Mouse (Mus musculus): ENCODE data around the gene Mapt. TPM values are rescaled to one million over a fixed set of nuclear protein-coding genes. Genes with fewer than 3 reads are reported as not detected.

Mapt gene
- polyA plus RNA-seq, 1 experiment from 2014 or later: 17.0 TPM

- no peak overlapping the region for H3K4me3 ChIP-seq (replicated peaks)
- no peaks in the 10 kb centered on the region for H3K36me3 ChIP-seq
- H3K27me3 ChIP-seq (replicated peaks): no peaks in the 10 kb centered on the region
- ATAC-seq: no peak
- H3K9me3 ChIP-seq: no peaks in the 10 kb centered on the region
- no peak overlapping the region for H3K9ac ChIP-seq
- 97% methylated on average over 18 of the region's 18 CpGs for WGBS
- no peak overlapping the region for H3K27ac ChIP-seq
- H3K4me1 ChIP-seq (replicated peaks): peaks cover 6% of the 10 kb centered on the region; the same call in 1 of the 2 replicates
- H3K4me2 ChIP-seq (replicated peaks): no peak overlapping the region
These were observed 55.9 kb downstream of the Mapt start for GRCm38 (mm10) chr11:104287113-104287512.

GRCm38 (mm10) chr11:104288835-104289198, 57.6 kb downstream of the Mapt start:
- 46% methylated on average over 6 of the region's 6 CpGs for WGBS
- peak; percentile 5 for ATAC-seq
- Histone ChIP-seq H3K9me3 (no peaks in the 10 kb centered on the region), H3K9ac (no peak overlapping the region), H3K4me3 (replicated peaks) (no peak overlapping the region), H3K36me3 (no peaks in the 10 kb centered on the region), H3K4me2 (replicated peaks) (no peak overlapping the region), H3K27me3 (replicated peaks) (no peaks in the 10 kb centered on the region), H3K4me1 (replicated peaks) (peaks cover 11% of the 10 kb centered on the region), H3K27ac (peak overlapping the region; percentile 58)

- Histone ChIP-seq H3K4me1 (replicated peaks) (peaks cover 11% of the 10 kb centered on the region), H3K4me2 (replicated peaks) (peak overlapping the region; percentile 18; the same call in 1 of the 2 replicates), H3K27me3 (replicated peaks) (no peaks in the 10 kb centered on the region), H3K36me3 (no peaks in the 10 kb centered on the region), H3K9me3 (no peaks in the 10 kb centered on the region), H3K9ac (0 out of 2 replicates have a peak overlapping the region, but pooled peaks have one; percentile 16), H3K27ac (peak overlapping the region; percentile 76), H3K4me3 (replicated peaks) (no peak overlapping the region)
- ATAC-seq: peak; percentile 71
- 20% methylated on average over 13 of the region's 13 CpGs for WGBS
These were observed 58.2 kb downstream of the Mapt start for GRCm38 (mm10) chr11:104289199-104290031.

- ATAC-seq: peak; percentile 53
- Histone ChIP-seq H3K27ac (peak overlapping the region; percentile 77), H3K4me2 (replicated peaks) (0 out of 2 replicates have a peak overlapping the region, but pooled peaks have one; percentile 6)
These were observed 61.4 kb downstream of the Mapt start for GRCm38 (mm10) chr11:104292443-104293220.

GRCm38 (mm10) chr11:104293241-104293640, 62.1 kb downstream of the Mapt start:
- Histone ChIP-seq H3K27ac (peak overlapping the region; percentile 77), H3K4me2 (replicated peaks) (0 out of 2 replicates have a peak overlapping the region, but pooled peaks have one; percentile 6)
- ATAC-seq: peak; percentile 86

More at GRCm38 (mm10) chr11:104292443-104293220, 61.4 kb downstream of the Mapt start:
- H3K9me3 ChIP-seq: no peaks in the 10 kb centered on the region
- peaks cover 17% of the 10 kb centered on the region for H3K4me1 ChIP-seq (replicated peaks)
- H3K36me3 ChIP-seq: no peaks in the 10 kb centered on the region
- no peaks in the 10 kb centered on the region for H3K27me3 ChIP-seq (replicated peaks)
- H3K4me3 ChIP-seq (replicated peaks): no peak overlapping the region
- WGBS: 79% methylated on average over 7 of the region's 7 CpGs
- no peak overlapping the region for H3K9ac ChIP-seq

GRCm38 (mm10) chr11:104295145-104295544, 64.0 kb downstream of the Mapt start:
- 55% methylated on average over 5 of the region's 5 CpGs for WGBS
- Histone ChIP-seq H3K9me3 (no peaks in the 10 kb centered on the region), H3K4me1 (replicated peaks) (peaks cover 11% of the 10 kb centered on the region; the same call in 1 of the 2 replicates), H3K9ac (no peak overlapping the region), H3K36me3 (no peaks in the 10 kb centered on the region), H3K4me3 (replicated peaks) (no peak overlapping the region), H3K4me2 (replicated peaks) (no peak overlapping the region), H3K27ac (no peak overlapping the region), H3K27me3 (replicated peaks) (no peaks in the 10 kb centered on the region)
- no peak for ATAC-seq

More at GRCm38 (mm10) chr11:104293241-104293640, 62.1 kb downstream of the Mapt start:
- Histone ChIP-seq H3K9ac (no peak overlapping the region), H3K27me3 (replicated peaks) (no peaks in the 10 kb centered on the region), H3K9me3 (no peaks in the 10 kb centered on the region), H3K4me1 (replicated peaks) (peaks cover 17% of the 10 kb centered on the region), H3K4me3 (replicated peaks) (no peak overlapping the region), H3K36me3 (no peaks in the 10 kb centered on the region)
- WGBS: 54% methylated on average over 9 of the region's 9 CpGs

GRCm38 (mm10) chr11:104295656-104296055, 64.5 kb downstream of the Mapt start:
- Histone ChIP-seq H3K9me3 (no peaks in the 10 kb centered on the region), H3K9ac (no peak overlapping the region), H3K27me3 (replicated peaks) (no peaks in the 10 kb centered on the region), H3K36me3 (no peaks in the 10 kb centered on the region), H3K4me2 (replicated peaks) (no peak overlapping the region), H3K27ac (no peak overlapping the region), H3K4me1 (replicated peaks) (peaks cover 11% of the 10 kb centered on the region; the same call in 1 of the 2 replicates), H3K4me3 (replicated peaks) (no peak overlapping the region)
- WGBS: 12% methylated on average over 6 of the region's 6 CpGs
- ATAC-seq: no peak

GRCm38 (mm10) chr11:104297671-104298070, 66.5 kb downstream of the Mapt start:
- H3K4me1 ChIP-seq (replicated peaks): peaks cover 6% of the 10 kb centered on the region; the same call in 1 of the 2 replicates
- no peaks in the 10 kb centered on the region for H3K27me3 ChIP-seq (replicated peaks)
- 73% methylated on average over 3 of the region's 3 CpGs for WGBS
- H3K4me3 ChIP-seq (replicated peaks): no peak overlapping the region
- no peaks in the 10 kb centered on the region for H3K9me3 ChIP-seq
- no peak overlapping the region for H3K27ac ChIP-seq
- no peak for ATAC-seq
- H3K4me2 ChIP-seq (replicated peaks): no peak overlapping the region
- H3K9ac ChIP-seq: no peak overlapping the region
- no peaks in the 10 kb centered on the region for H3K36me3 ChIP-seq

- no peak for ATAC-seq
- H3K4me2 ChIP-seq (replicated peaks): no peak overlapping the region
- 52% methylated on average over 12 of the region's 12 CpGs for WGBS
- no peaks in the 10 kb centered on the region for H3K36me3 ChIP-seq
- H3K4me3 ChIP-seq (replicated peaks): no peak overlapping the region
- H3K4me1 ChIP-seq (replicated peaks): no peaks in the 10 kb centered on the region
- H3K9me3 ChIP-seq: no peaks in the 10 kb centered on the region
- H3K9ac ChIP-seq: no peak overlapping the region
- H3K27ac ChIP-seq: no peak overlapping the region
- no peaks in the 10 kb centered on the region for H3K27me3 ChIP-seq (replicated peaks)
These were observed 71.4 kb downstream of the Mapt start for GRCm38 (mm10) chr11:104302628-104303027.

- no peak for ATAC-seq
- no peak overlapping the region for H3K4me2 ChIP-seq (replicated peaks)
- no peaks in the 10 kb centered on the region for H3K9me3 ChIP-seq
- H3K9ac ChIP-seq: no peak overlapping the region
- H3K27me3 ChIP-seq (replicated peaks): no peaks in the 10 kb centered on the region
- H3K4me1 ChIP-seq (replicated peaks): no peaks in the 10 kb centered on the region
- no peak overlapping the region for H3K4me3 ChIP-seq (replicated peaks)
- no peak overlapping the region for H3K27ac ChIP-seq
- 64% methylated on average over 8 of the region's 8 CpGs for WGBS
- no peaks in the 10 kb centered on the region for H3K36me3 ChIP-seq
These were observed 72.1 kb downstream of the Mapt start for GRCm38 (mm10) chr11:104303088-104303960.

GRCm38 (mm10) chr11:104305711-104306110, 74.5 kb downstream of the Mapt start:
- no peak for ATAC-seq
- H3K27me3 ChIP-seq (replicated peaks): 0 out of 2 replicates have a peak, but pooled peaks cover 8% of the 10 kb centered on the region
- no peaks in the 10 kb centered on the region for H3K36me3 ChIP-seq
- no peaks in the 10 kb centered on the region for H3K9me3 ChIP-seq
- no peak overlapping the region for H3K9ac ChIP-seq
- 88% methylated on average over 7 of the region's 7 CpGs for whole genome bisulfite sequencing
- H3K4me3 ChIP-seq (replicated peaks): no peak overlapping the region
- H3K4me2 ChIP-seq (replicated peaks): no peak overlapping the region
- 0 out of 2 replicates have a peak, but pooled peaks cover 4% of the 10 kb centered on the region for H3K4me1 ChIP-seq (replicated peaks)
- H3K27ac ChIP-seq: no peak overlapping the region

Data from intestine, embryonic 15.5 days (tissue).